Mouse (Mus musculus) testis, adult 2 months (tissue): ENCODE results near the gene Slc35e3.

Experiments
- CTCF ChIP-seq: fragments of 200-500 bp; IDR thresholded peaks from 2 replicates; pipeline ENCODE4 v1.5.1; 2012; ENCODE audit warnings: low read depth, mild to moderate bottlenecking, inconsistent platforms, low read length, moderate library complexity; ENCODE audit not compliant: control insufficient read depth, insufficient read depth, insufficient replicate concordance
- POLR2A ChIP-seq: fragments of 200-500 bp; IDR thresholded peaks from 2 replicates; pipeline ENCODE4 v1.6.1; 2012; ENCODE audit warnings: low read depth, mild to moderate bottlenecking, inconsistent platforms, low read length, moderate library complexity; ENCODE audit not compliant: control insufficient read depth

GRCm38 (mm10) chr10:117793436-117794030 is 47.4 kb upstream of the Slc35e3 start:
- no peak for TF ChIP-seq CTCF
- TF ChIP-seq POLR2A, result no peak
